Mouse (Mus musculus) lung, adult 2 months (tissue): ENCODE data around the gene Edrf1.

ENCODE experiments used
- CTCF ChIP-seq: fragments of 200-500 bp; IDR thresholded peaks from 2 replicates; pipeline ENCODE4 v1.5.1; 2011; ENCODE audit warnings: mild to moderate bottlenecking, low read length, control low read depth; ENCODE audit not compliant: insufficient read depth
- POLR2A ChIP-seq: fragments of 200-500 bp; IDR thresholded peaks from 2 replicates; pipeline ENCODE4 v1.6.1; 2011; ENCODE audit warnings: low read depth, mild to moderate bottlenecking, control low read depth, low read length, borderline replicate concordance; ENCODE audit errors: extremely low read depth

- TF ChIP-seq CTCF = no peak
- TF ChIP-seq POLR2A = no peak
Measured at GRCm38 (mm10) chr7:133600558-133600957, 36.8 kb upstream of the Edrf1 start.
